Mouse (Mus musculus): Measurements from ENCODE around the gene Cdh4. TPM values are rescaled to one million over a fixed set of nuclear protein-coding genes. Genes with fewer than 3 reads are reported as not detected.

Gene Cdh4
- polyA plus RNA-seq, 1 experiment from 2014 or later: 1.1 TPM

- WGBS: 80% methylated on average over 4 of the region's 4 CpGs
- Histone ChIP-seq H3K9ac (ENCODE audit: low read length) (no peak overlapping the region), H3K27ac (replicated peaks in 1 of 2; ENCODE audit: control insufficient read depth in 1 of 2, insufficient read depth in 1 of 2, low read depth in 2 of 2, low read length in 2 of 2) (no peak overlapping the region), H3K27me3 (ENCODE audit: control insufficient read depth, insufficient read depth, low read length) (no peaks in the 10 kb centered on the region), H3K9me3 (ENCODE audit: control insufficient read depth, low read length) (peaks cover 94% of the 10 kb centered on the region), H3K36me3 (ENCODE audit: control insufficient read depth, insufficient read depth, low read length) (no peaks in the 10 kb centered on the region), H3K4me2 (ENCODE audit: low read length) (no peak overlapping the region), H3K4me1 (ENCODE audit: control insufficient read depth in 2 of 2, insufficient read depth in 2 of 2, low read length in 2 of 2) (no peaks in the 10 kb centered on the region), H3K4me3 (ENCODE audit: control insufficient read depth in 1 of 2, insufficient read depth in 1 of 2, low read depth in 1 of 2, low read length in 2 of 2) (no peak overlapping the region)
- ATAC-seq (ENCODE audit: insufficient number of reproducible peaks, insufficient read depth, low FRiP score, low read depth): no peak
Observed at GRCm38 (mm10) chr2:179463514-179463913, 21.3 kb downstream of the Cdh4 start.

- H3K4me3 ChIP-seq (ENCODE audit: control insufficient read depth in 1 of 2, insufficient read depth in 1 of 2, low read depth in 1 of 2, low read length in 2 of 2): no peak overlapping the region
Observed at GRCm38 (mm10) chr2:179467839-179468445, 25.7 kb downstream of the Cdh4 start.

GRCm38 (mm10) chr2:179476622-179477021 is 34.4 kb downstream of the Cdh4 start:
- whole genome bisulfite sequencing: 80% methylated on average over 6 of the region's 6 CpGs
- Histone ChIP-seq H3K9ac (ENCODE audit: low read length) (no peak overlapping the region), H3K4me1 (ENCODE audit: control insufficient read depth in 2 of 2, insufficient read depth in 2 of 2, low read length in 2 of 2) (no peaks in the 10 kb centered on the region), H3K4me3 (ENCODE audit: control insufficient read depth in 1 of 2, insufficient read depth in 1 of 2, low read depth in 1 of 2, low read length in 2 of 2) (no peak overlapping the region), H3K4me2 (ENCODE audit: low read length) (no peak overlapping the region), H3K27ac (replicated peaks in 1 of 2; ENCODE audit: control insufficient read depth in 1 of 2, insufficient read depth in 1 of 2, low read depth in 2 of 2, low read length in 2 of 2) (no peak overlapping the region), H3K27me3 (ENCODE audit: control insufficient read depth, insufficient read depth, low read length) (no peaks in the 10 kb centered on the region), H3K9me3 (ENCODE audit: control insufficient read depth, low read length) (no peaks in the 10 kb centered on the region; the same call in 1 of the 2 replicates), H3K36me3 (ENCODE audit: control insufficient read depth, insufficient read depth, low read length) (no peaks in the 10 kb centered on the region)
- no peak for ATAC-seq (ENCODE audit: insufficient number of reproducible peaks, insufficient read depth, low FRiP score, low read depth)

More at GRCm38 (mm10) chr2:179467839-179468445, 25.7 kb downstream of the Cdh4 start:
- H3K9ac ChIP-seq (ENCODE audit: low read length): no peak overlapping the region
- no peak overlapping the region for H3K27ac ChIP-seq (replicated peaks in 1 of 2; ENCODE audit: control insufficient read depth in 1 of 2, insufficient read depth in 1 of 2, low read depth in 2 of 2, low read length in 2 of 2)
- peaks cover 56% of the 10 kb centered on the region for H3K9me3 ChIP-seq (ENCODE audit: control insufficient read depth, low read length)
- 83% methylated on average over 8 of the region's 8 CpGs for WGBS
- no peaks in the 10 kb centered on the region for H3K36me3 ChIP-seq (ENCODE audit: control insufficient read depth, insufficient read depth, low read length)
- no peak for ATAC-seq (ENCODE audit: insufficient number of reproducible peaks, insufficient read depth, low FRiP score, low read depth)
- H3K4me1 ChIP-seq (ENCODE audit: control insufficient read depth in 2 of 2, insufficient read depth in 2 of 2, low read length in 2 of 2): no peaks in the 10 kb centered on the region
- no peaks in the 10 kb centered on the region for H3K27me3 ChIP-seq (ENCODE audit: control insufficient read depth, insufficient read depth, low read length)
- no peak overlapping the region for H3K4me2 ChIP-seq (ENCODE audit: low read length)

GRCm38 (mm10) chr2:179480800-179481200 is 38.6 kb downstream of the Cdh4 start:
- no peaks in the 10 kb centered on the region for H3K27me3 ChIP-seq (ENCODE audit: control insufficient read depth, insufficient read depth, low read length)
- no peaks in the 10 kb centered on the region for H3K36me3 ChIP-seq (ENCODE audit: control insufficient read depth, insufficient read depth, low read length)
- H3K4me1 ChIP-seq (ENCODE audit: control insufficient read depth in 2 of 2, insufficient read depth in 2 of 2, low read length in 2 of 2): no peaks in the 10 kb centered on the region
- H3K27ac ChIP-seq (replicated peaks in 1 of 2; ENCODE audit: control insufficient read depth in 1 of 2, insufficient read depth in 1 of 2, low read depth in 2 of 2, low read length in 2 of 2): no peak overlapping the region
- H3K9ac ChIP-seq (ENCODE audit: low read length): no peak overlapping the region
- no peaks in the 10 kb centered on the region; the same call in 1 of the 2 replicates for H3K9me3 ChIP-seq (ENCODE audit: control insufficient read depth, low read length)
- ATAC-seq (ENCODE audit: insufficient number of reproducible peaks, insufficient read depth, low FRiP score, low read depth): no peak
- WGBS: 78% methylated on average over 5 of the region's 5 CpGs
- no peak overlapping the region for H3K4me2 ChIP-seq (ENCODE audit: low read length)
- no peak overlapping the region for H3K4me3 ChIP-seq (ENCODE audit: control insufficient read depth in 1 of 2, insufficient read depth in 1 of 2, low read depth in 1 of 2, low read length in 2 of 2)

DNA sequence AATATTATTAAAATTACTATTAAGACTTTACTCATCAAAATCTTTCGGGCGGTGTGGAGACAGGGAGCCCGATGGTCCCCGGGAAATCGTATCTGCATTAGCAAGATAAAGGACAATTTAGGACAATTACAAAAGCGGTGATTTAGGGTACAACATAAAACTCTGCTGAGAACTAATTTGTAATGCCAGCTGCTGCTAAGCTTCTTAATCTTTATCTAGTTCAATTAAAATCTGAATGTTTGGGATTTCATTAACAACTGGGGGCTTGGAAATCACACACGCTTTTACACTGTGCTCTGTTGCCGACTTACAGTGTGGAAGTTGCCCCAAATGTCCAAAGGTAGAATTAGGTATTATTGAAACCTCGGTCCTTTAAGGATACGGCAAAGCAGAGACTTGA is 39.1 kb downstream of the Cdh4 start:
- H3K9me3 ChIP-seq (ENCODE audit: control insufficient read depth, low read length): no peaks in the 10 kb centered on the region; the same call in 1 of the 2 replicates
- WGBS: 88% methylated on average over 10 of the region's 10 CpGs
- no peak overlapping the region for H3K4me3 ChIP-seq (ENCODE audit: control insufficient read depth in 1 of 2, insufficient read depth in 1 of 2, low read depth in 1 of 2, low read length in 2 of 2)
- no peak overlapping the region for H3K9ac ChIP-seq (ENCODE audit: low read length)
- no peaks in the 10 kb centered on the region for H3K36me3 ChIP-seq (ENCODE audit: control insufficient read depth, insufficient read depth, low read length)
- no peak overlapping the region for H3K4me2 ChIP-seq (ENCODE audit: low read length)
- H3K4me1 ChIP-seq (ENCODE audit: control insufficient read depth in 2 of 2, insufficient read depth in 2 of 2, low read length in 2 of 2): no peaks in the 10 kb centered on the region
- no peak overlapping the region for H3K27ac ChIP-seq (replicated peaks in 1 of 2; ENCODE audit: control insufficient read depth in 1 of 2, insufficient read depth in 1 of 2, low read depth in 2 of 2, low read length in 2 of 2)
- no peaks in the 10 kb centered on the region for H3K27me3 ChIP-seq (ENCODE audit: control insufficient read depth, insufficient read depth, low read length)
- no peak for ATAC-seq (ENCODE audit: insufficient number of reproducible peaks, insufficient read depth, low FRiP score, low read depth)

DNA sequence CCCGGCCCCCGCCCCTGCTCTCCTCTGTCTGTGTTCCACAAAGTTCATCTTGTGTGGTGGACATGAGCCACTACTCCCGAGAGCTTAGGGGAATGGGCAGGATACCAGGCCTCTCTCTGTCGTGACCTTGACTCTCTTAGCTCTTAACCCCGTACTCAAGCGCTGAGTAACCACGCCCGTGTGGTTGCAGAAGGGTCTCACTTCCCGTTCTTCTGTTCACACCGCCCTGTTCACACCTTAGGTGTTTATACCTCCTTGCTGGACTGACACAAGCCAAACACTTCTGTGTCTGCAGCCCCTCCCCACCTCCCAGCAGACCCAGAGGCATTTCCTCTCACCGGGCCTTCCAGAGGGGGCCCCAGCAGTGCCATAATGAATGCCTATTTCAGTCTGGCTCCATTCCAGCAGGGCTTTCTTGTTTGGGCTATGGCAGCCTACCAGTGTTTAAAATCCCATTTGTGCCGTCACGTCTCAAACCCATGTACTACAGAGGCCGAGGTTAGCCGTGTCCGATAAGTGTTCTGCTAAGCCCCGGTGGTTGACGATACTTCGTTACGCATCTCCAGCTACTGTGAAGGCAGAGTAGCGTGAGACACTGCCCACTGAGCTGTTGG is 46.4 kb downstream of the Cdh4 start:
- ATAC-seq (ENCODE audit: insufficient number of reproducible peaks, insufficient read depth, low FRiP score, low read depth): no peak
- Histone ChIP-seq H3K9me3 (ENCODE audit: control insufficient read depth, low read length) (no peaks in the 10 kb centered on the region), H3K27me3 (ENCODE audit: control insufficient read depth, insufficient read depth, low read length) (no peaks in the 10 kb centered on the region), H3K36me3 (ENCODE audit: control insufficient read depth, insufficient read depth, low read length) (no peaks in the 10 kb centered on the region), H3K4me3 (ENCODE audit: control insufficient read depth in 1 of 2, insufficient read depth in 1 of 2, low read depth in 1 of 2, low read length in 2 of 2) (no peak overlapping the region), H3K27ac (replicated peaks in 1 of 2; ENCODE audit: control insufficient read depth in 1 of 2, insufficient read depth in 1 of 2, low read depth in 2 of 2, low read length in 2 of 2) (no peak overlapping the region), H3K9ac (ENCODE audit: low read length) (no peak overlapping the region), H3K4me2 (ENCODE audit: low read length) (no peak overlapping the region), H3K4me1 (ENCODE audit: control insufficient read depth in 2 of 2, insufficient read depth in 2 of 2, low read length in 2 of 2) (no peaks in the 10 kb centered on the region)
- 81% methylated on average over 21 of the region's 21 CpGs for WGBS

DNA sequence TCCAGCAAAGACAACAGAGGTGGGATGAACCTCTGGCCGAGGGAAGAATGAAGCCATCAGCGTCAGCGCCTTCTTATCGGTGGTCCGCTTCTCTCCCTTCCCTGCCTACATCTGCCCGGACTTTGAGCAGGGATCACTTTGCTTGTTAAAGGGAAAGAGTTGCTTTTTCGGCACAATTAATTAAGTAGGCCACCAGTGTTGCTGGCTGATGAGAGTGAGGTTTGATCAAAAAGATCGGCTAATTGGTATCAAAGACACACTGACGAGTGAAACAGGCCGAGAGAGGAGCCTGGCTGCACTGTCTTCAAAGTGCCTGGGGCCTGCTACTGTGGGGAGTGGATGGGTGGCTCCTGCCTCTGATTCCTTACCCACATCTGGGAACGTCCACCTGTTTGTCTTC is 49.7 kb downstream of the Cdh4 start:
- H3K9me3 ChIP-seq (ENCODE audit: control insufficient read depth, low read length): no peaks in the 10 kb centered on the region
- ATAC-seq (ENCODE audit: insufficient number of reproducible peaks, insufficient read depth, low FRiP score, low read depth): no peak
- H3K4me2 ChIP-seq (ENCODE audit: low read length): no peak overlapping the region
- 48% methylated on average over 11 of the region's 11 CpGs for WGBS
- H3K27ac ChIP-seq (replicated peaks in 1 of 2; ENCODE audit: control insufficient read depth in 1 of 2, insufficient read depth in 1 of 2, low read depth in 2 of 2, low read length in 2 of 2): no peak overlapping the region
- no peak overlapping the region for H3K4me3 ChIP-seq (ENCODE audit: control insufficient read depth in 1 of 2, insufficient read depth in 1 of 2, low read depth in 1 of 2, low read length in 2 of 2)
- no peak overlapping the region for H3K9ac ChIP-seq (ENCODE audit: low read length)
- no peaks in the 10 kb centered on the region for H3K27me3 ChIP-seq (ENCODE audit: control insufficient read depth, insufficient read depth, low read length)
- H3K4me1 ChIP-seq (ENCODE audit: control insufficient read depth in 2 of 2, insufficient read depth in 2 of 2, low read length in 2 of 2): peaks cover 0 to 3% of the 10 kb centered on the region in 2 experiments; a peak in 1 of 4 replicates
- no peaks in the 10 kb centered on the region for H3K36me3 ChIP-seq (ENCODE audit: control insufficient read depth, insufficient read depth, low read length)

DNA sequence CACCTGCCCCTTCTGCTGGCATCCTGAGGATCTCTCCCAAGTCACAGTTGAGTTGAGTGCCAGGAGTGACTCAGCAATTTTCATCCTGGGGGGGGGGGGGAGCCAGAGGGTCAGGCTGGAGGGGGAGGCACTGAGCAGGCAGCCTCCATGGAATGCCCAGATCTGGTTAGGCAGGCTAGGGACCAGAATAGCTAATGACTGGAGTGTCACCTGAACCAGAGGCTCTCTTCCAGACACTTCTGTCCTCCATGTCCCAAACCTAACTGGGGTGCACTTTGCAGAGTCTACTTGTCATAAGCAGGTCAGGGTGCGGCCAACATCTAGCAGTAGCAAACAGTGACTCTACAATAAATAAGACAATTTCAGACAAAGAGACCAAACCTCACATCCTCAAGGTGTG is 52.0 kb downstream of the Cdh4 start:
- 87% methylated on average over 1 of the region's 1 CpGs for WGBS
- Histone ChIP-seq H3K9ac (ENCODE audit: low read length) (no peak overlapping the region), H3K27me3 (ENCODE audit: control insufficient read depth, insufficient read depth, low read length) (no peaks in the 10 kb centered on the region), H3K4me1 (ENCODE audit: control insufficient read depth in 2 of 2, insufficient read depth in 2 of 2, low read length in 2 of 2) (peaks cover 0 to 3% of the 10 kb centered on the region in 2 experiments; a peak in 1 of 4 replicates), H3K4me3 (ENCODE audit: control insufficient read depth in 1 of 2, insufficient read depth in 1 of 2, low read depth in 1 of 2, low read length in 2 of 2) (no peak overlapping the region), H3K27ac (replicated peaks in 1 of 2; ENCODE audit: control insufficient read depth in 1 of 2, insufficient read depth in 1 of 2, low read depth in 2 of 2, low read length in 2 of 2) (no peak overlapping the region), H3K4me2 (ENCODE audit: low read length) (no peak overlapping the region), H3K36me3 (ENCODE audit: control insufficient read depth, insufficient read depth, low read length) (no peaks in the 10 kb centered on the region), H3K9me3 (ENCODE audit: control insufficient read depth, low read length) (no peaks in the 10 kb centered on the region)
- no peak for ATAC-seq (ENCODE audit: insufficient number of reproducible peaks, insufficient read depth, low FRiP score, low read depth)
